Mouse (Mus musculus) ES-Bruce4 (cell line): ENCODE data around the gene Gm44579. TPM values are rescaled to one million over a fixed set of nuclear protein-coding genes. Genes with fewer than 3 reads are reported as not detected.

Experiments
- H3K27ac ChIP-seq: 2 replicates; pipeline ENCODE4 v1.5.1; 2012; ENCODE audit warnings: low read length, inconsistent platforms; ENCODE audit not compliant: insufficient read depth
- H3K27me3 ChIP-seq: 2 replicates; pipeline ENCODE4 v1.6.1; 2012; ENCODE audit warnings: mild to moderate bottlenecking, low read length, inconsistent platforms; ENCODE audit not compliant: control insufficient read depth, poor library complexity, insufficient read depth, severe bottlenecking
- H3K36me3 ChIP-seq: 2 replicates; pipeline ENCODE4 v1.6.1; 2012; ENCODE audit warnings: inconsistent platforms, mild to moderate bottlenecking, low read length, moderate library complexity; ENCODE audit not compliant: control insufficient read depth, poor library complexity, insufficient read depth, severe bottlenecking
- H3K4me1 ChIP-seq: one replicate; pipeline ENCODE4 v1.8.1; 2011; ENCODE audit warnings: low read length; ENCODE audit not compliant: control insufficient read depth, insufficient read depth
- H3K4me3 ChIP-seq: 2 replicates; pipeline ENCODE4 v1.5.1; 2011; ENCODE audit warnings: low read depth, mild to moderate bottlenecking, low read length
- H3K9ac ChIP-seq: 2 replicates; pipeline ENCODE4 v1.6.1; 2012; ENCODE audit warnings: low read depth, mild to moderate bottlenecking, inconsistent platforms; ENCODE audit not compliant: poor library complexity, severe bottlenecking
- H3K9me3 ChIP-seq: replicated peaks from 2 replicates; pipeline ENCODE4 v1.6.1; 2012; ENCODE audit warnings: mild to moderate bottlenecking, low read length, inconsistent platforms; ENCODE audit not compliant: control insufficient read depth, poor library complexity, insufficient read depth, severe bottlenecking
- CTCF ChIP-seq: IDR thresholded peaks from one replicate; pipeline ENCODE4 v1.8.1; 2011; ENCODE audit warnings: low read depth, low read length
- EP300 ChIP-seq: IDR thresholded peaks from 2 replicates; pipeline ENCODE4 v1.6.1; 2011; ENCODE audit warnings: low read depth, low read length; ENCODE audit not compliant: insufficient read depth
- POLR2A ChIP-seq: IDR thresholded peaks from one replicate; pipeline ENCODE4 v1.8.1; 2011; ENCODE audit warnings: low read length; ENCODE audit not compliant: insufficient read depth
- polyA plus RNA-seq: library from polyadenylated mRNA; stranded (reverse); fragments of >200 nt; gene quantifications from 2 replicates; pipeline ENCODE4 v1.2.4, GENCODE M21; 2011; ENCODE audit warnings: low read depth; ENCODE audit not compliant: missing spikeins, insufficient read depth, insufficient read length

Gm44579 gene
- polyA plus RNA-seq, 1 experiment = not detected

DNA sequence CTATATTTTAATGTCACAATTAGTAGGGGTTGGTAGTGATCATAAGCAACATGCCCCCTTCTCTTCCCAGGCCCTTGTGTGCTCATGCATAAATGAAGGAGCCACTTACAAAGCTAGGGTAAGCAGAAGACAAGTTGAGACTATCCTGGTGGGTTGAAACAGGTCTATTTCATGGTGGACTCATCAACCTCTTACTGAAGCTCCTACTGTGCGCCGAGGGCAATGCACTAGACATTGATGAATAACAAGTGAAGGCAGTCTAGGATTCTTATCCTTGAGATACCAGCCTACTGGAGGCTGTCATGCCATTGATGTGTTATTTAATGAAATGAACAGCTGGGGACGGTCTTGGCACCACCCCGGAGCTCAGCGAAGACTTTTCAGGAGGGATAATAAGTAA, 65.5 kb downstream of the Gm44579 start:
- H3K27me3 ChIP-seq = no peaks in the 10 kb centered on the region
- no peak overlapping the region for H3K4me3 ChIP-seq
- H3K9me3 ChIP-seq = no peaks in the 10 kb centered on the region
- H3K36me3 ChIP-seq = no peaks in the 10 kb centered on the region
- TF ChIP-seq CTCF (no peak), POLR2A (no peak), EP300 (no peak)
- H3K9ac ChIP-seq = no peak overlapping the region
- no peaks in the 10 kb centered on the region for H3K4me1 ChIP-seq
- H3K27ac ChIP-seq = peak overlapping the region; percentile 94

GRCm38 (mm10) chr15:98154631-98155030, 66.1 kb downstream of the Gm44579 start:
- H3K27ac ChIP-seq = peak overlapping the region; percentile 94; the same call in 1 of the 2 replicates
- H3K4me3 ChIP-seq = no peak overlapping the region
- H3K9me3 ChIP-seq = no peaks in the 10 kb centered on the region
- peak overlapping the region; percentile 21; the same call in 1 of the 2 replicates for H3K9ac ChIP-seq
- no peaks in the 10 kb centered on the region for H3K36me3 ChIP-seq
- TF ChIP-seq CTCF = no peak
- no peak for TF ChIP-seq EP300
- TF ChIP-seq POLR2A = no peak
- no peaks in the 10 kb centered on the region for H3K4me1 ChIP-seq
- no peaks in the 10 kb centered on the region for H3K27me3 ChIP-seq

- peak overlapping the region; percentile 21; the same call in 1 of the 2 replicates for H3K9ac ChIP-seq
- H3K4me3 ChIP-seq = no peak overlapping the region
- TF ChIP-seq POLR2A (no peak), CTCF (no peak), EP300 (0 out of 2 replicates have a peak, but pooled peaks have one; percentile 11)
- no peaks in the 10 kb centered on the region for H3K36me3 ChIP-seq
- H3K4me1 ChIP-seq = peaks cover under 1% of the 10 kb centered on the region
- H3K9me3 ChIP-seq = no peaks in the 10 kb centered on the region
- H3K27ac ChIP-seq = peak overlapping the region; percentile 41
- H3K27me3 ChIP-seq = no peaks in the 10 kb centered on the region
These were observed 66.6 kb downstream of the Gm44579 start for GRCm38 (mm10) chr15:98154146-98154545.

DNA sequence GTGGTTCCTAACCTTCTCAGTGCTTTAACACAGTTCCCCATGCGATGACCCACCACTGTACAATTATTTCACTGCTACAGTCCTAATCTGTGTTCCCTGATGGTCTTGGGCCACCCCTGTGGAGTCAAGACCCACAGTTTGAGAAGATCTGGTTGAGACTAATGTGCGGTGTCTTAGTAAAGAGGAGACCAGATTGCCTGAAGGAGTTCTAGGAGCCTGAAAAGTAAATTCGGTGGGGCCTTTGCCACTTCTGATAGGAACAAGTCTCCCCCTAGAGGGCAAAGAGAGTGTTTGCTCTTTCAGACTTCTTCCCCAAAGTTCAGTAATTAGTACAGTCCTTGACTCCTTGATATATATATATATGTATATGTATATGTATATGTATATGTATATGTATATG, 67.2 kb downstream of the Gm44579 start:
- H3K27me3 ChIP-seq = no peaks in the 10 kb centered on the region

DNA sequence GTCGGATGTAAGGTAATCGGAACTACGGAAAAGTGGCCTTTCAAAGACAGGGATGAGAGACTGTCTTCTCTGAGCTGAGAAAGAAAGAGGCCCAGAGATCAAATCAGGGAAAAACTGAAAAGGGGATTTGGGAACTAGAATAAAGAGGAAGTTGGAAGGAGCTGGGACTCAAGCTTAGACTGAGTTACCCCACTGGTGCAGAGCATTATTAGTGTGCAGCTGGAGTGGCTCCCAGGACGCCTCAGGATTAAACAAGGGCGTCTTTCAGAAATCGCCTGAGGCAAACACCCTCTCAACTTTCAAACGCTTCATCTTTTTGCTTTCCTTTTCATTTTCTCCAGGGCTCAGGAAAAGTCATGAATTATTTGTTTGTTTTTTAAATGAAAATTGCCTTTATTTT, 67.9 kb downstream of the Gm44579 start:
- no peak overlapping the region for H3K4me3 ChIP-seq
- peak overlapping the region; percentile 1; the same call in 1 of the 2 replicates for H3K27ac ChIP-seq
- H3K27me3 ChIP-seq = no peaks in the 10 kb centered on the region
- H3K36me3 ChIP-seq = no peaks in the 10 kb centered on the region
- no peak overlapping the region; the same call in 1 of the 2 replicates for H3K9ac ChIP-seq
- H3K4me1 ChIP-seq = peaks cover 2% of the 10 kb centered on the region
- H3K9me3 ChIP-seq = no peaks in the 10 kb centered on the region
- no peak for TF ChIP-seq CTCF
- no peak for TF ChIP-seq POLR2A
- no peak for TF ChIP-seq EP300

More for the DNA sequence above, 67.2 kb downstream of the Gm44579 start:
- peak overlapping the region; percentile 44; the same call in 1 of the 2 replicates for H3K27ac ChIP-seq
- TF ChIP-seq POLR2A (no peak), CTCF (peak; percentile 12)
- H3K9ac ChIP-seq = peak overlapping the region; percentile 28; the same call in 1 of the 2 replicates
- H3K9me3 ChIP-seq = no peaks in the 10 kb centered on the region
- peaks cover 2% of the 10 kb centered on the region for H3K4me1 ChIP-seq
- no peaks in the 10 kb centered on the region for H3K36me3 ChIP-seq
- no peak overlapping the region for H3K4me3 ChIP-seq

DNA sequence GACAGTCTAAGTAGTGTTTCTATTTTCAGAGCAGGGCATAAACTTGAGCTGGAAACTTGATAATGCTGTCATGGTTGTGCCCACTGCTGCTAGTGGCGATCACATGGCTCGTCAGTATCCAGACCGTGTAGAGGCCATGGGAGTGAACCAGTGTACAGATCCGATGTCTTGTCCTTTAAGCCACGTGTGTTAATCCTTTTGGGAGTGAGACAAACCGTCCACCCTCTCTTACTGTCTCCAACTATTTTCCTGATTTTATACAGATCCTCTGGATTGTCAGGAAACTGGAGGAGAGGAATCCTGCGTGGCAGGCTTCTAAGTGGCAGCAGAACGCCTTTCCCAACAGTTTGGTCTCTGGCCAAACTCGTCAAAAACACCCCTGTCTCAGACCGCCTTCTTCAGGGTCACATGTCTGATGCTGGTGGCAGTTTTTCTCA, 71.6 kb downstream of the Gm44579 start:
- peaks cover 2% of the 10 kb centered on the region for H3K4me1 ChIP-seq
- no peak overlapping the region for H3K4me3 ChIP-seq
- TF ChIP-seq POLR2A (no peak), EP300 (no peak), CTCF (no peak)
- no peaks in the 10 kb centered on the region for H3K27me3 ChIP-seq
- 0 out of 2 replicates have a peak overlapping the region, but pooled peaks have one; percentile 13 for H3K9ac ChIP-seq
- no peaks in the 10 kb centered on the region for H3K36me3 ChIP-seq
- no peaks in the 10 kb centered on the region for H3K9me3 ChIP-seq
- H3K27ac ChIP-seq = no peak overlapping the region
